Comparison of ENCODE assay signal across 16 mouse cellular contexts in genomic region chr9:34579174-34579573, GRCm38 (mm10).
"Had no signal": no experiment of that assay in that cellular context is flagged by ENCODE, and none has a peak within 500 bp of the region (broad histone marks: within the 10 kb centered on the region; RNA-seq: fewer than 3 reads in every experiment).

No protein-coding gene starts in this region.

- H3K9me3 ChIP-seq: liver, embryonic 13.5 days; neural tube, embryonic 13.5 days; stomach, embryonic 15.5 days had no signal

- H3K27ac ChIP-seq: left cerebral cortex, adult 2 months; liver, embryonic 13.5 days; macrophage; neural tube, embryonic 13.5 days; stomach, embryonic 15.5 days had no signal

- H3K4me3 ChIP-seq: left cerebral cortex, adult 2 months; liver, embryonic 13.5 days; myocyte; neural tube, embryonic 13.5 days; stomach, embryonic 15.5 days had no signal

- H3K4me2 ChIP-seq: liver, embryonic 13.5 days; lung, embryonic 14.5 days; neural tube, embryonic 13.5 days; stomach, embryonic 15.5 days had no signal

- H3K27me3 ChIP-seq: liver, embryonic 13.5 days; neural tube, embryonic 13.5 days; stomach, embryonic 15.5 days had no signal

- H3K36me3 ChIP-seq: liver, embryonic 13.5 days; neural tube, embryonic 13.5 days; stomach, embryonic 15.5 days had no signal

- H3K9ac ChIP-seq: liver, embryonic 13.5 days; lung, embryonic 14.5 days; neural tube, embryonic 13.5 days; stomach, embryonic 15.5 days had no signal

- ATAC-seq: lung, postnatal 0 days had no signal

- DNase-seq: kidney, adult 18-20 months; kidney, adult 9 months; kidney, postnatal 14 days; kidney, postnatal 4 days; layer of hippocampus, postnatal 36 days; liver, embryonic 13.5 days; lung, embryonic 14.5 days; right cerebral cortex, postnatal 25 days; spleen, adult 18-20 months; thymus, postnatal 25 days had no signal

- H3K4me1 ChIP-seq: liver, embryonic 13.5 days; stomach, embryonic 15.5 days had no signal
